Mouse (Mus musculus) small intestine, adult 2 months (tissue): Measurements from ENCODE around the gene Gpc3. TPM values are rescaled to one million over a fixed set of nuclear protein-coding genes. Genes with fewer than 3 reads are reported as not detected.

ENCODE experiments used
- H3K27ac ChIP-seq: fragments of 200-500 bp; 2 replicates; pipeline ENCODE4 v1.5.1; 2012; ENCODE audit warnings: low read depth, low read length, control low read depth, inconsistent platforms; ENCODE audit not compliant: insufficient read depth
- H3K27me3 ChIP-seq: fragments of 200-500 bp; 2 replicates; pipeline ENCODE4 v1.6.1; 2012; ENCODE audit warnings: mild to moderate bottlenecking, moderate library complexity, low read length, inconsistent platforms; ENCODE audit not compliant: control insufficient read depth, insufficient read depth
- H3K36me3 ChIP-seq: fragments of 200-500 bp; 2 replicates; pipeline ENCODE4 v1.6.1; 2012; ENCODE audit warnings: mild to moderate bottlenecking, low read length, control low read depth, inconsistent platforms; ENCODE audit not compliant: control insufficient read depth, insufficient read depth
- H3K4me1 ChIP-seq: fragments of 200-500 bp; 2 replicates; pipeline ENCODE4 v1.6.1; 2012; ENCODE audit warnings: low read length, inconsistent platforms, mixed read lengths; ENCODE audit not compliant: control insufficient read depth, insufficient read depth, insufficient read length
- H3K4me3 ChIP-seq: fragments of 200-500 bp; 2 replicates; pipeline ENCODE4 v1.5.1; 2012; ENCODE audit warnings: low read depth, mild to moderate bottlenecking, control low read depth, inconsistent platforms, low read length, moderate library complexity
- CTCF ChIP-seq: fragments of 200-500 bp; IDR thresholded peaks from 2 replicates; pipeline ENCODE4 v1.5.1; 2012; ENCODE audit warnings: low read depth, mild to moderate bottlenecking, control low read depth, inconsistent platforms, low read length, moderate library complexity, mixed read lengths; ENCODE audit not compliant: insufficient replicate concordance, insufficient read length; ENCODE audit errors: extremely low read depth
- POLR2A ChIP-seq: fragments of 200-500 bp; IDR thresholded peaks from 2 replicates; pipeline ENCODE4 v1.6.1; 2012; ENCODE audit warnings: low read depth, mild to moderate bottlenecking, control low read depth, inconsistent platforms, low read length, moderate library complexity
- WGBS: fragments of 180-500 bp; shearing (Covaris S2); methylation state at CpG from one replicate; pipeline ENCODE4 v1.1.7; 2018; 5-methylcytosine and 5-hydroxymethylcytosine counted together
- polyA plus RNA-seq: library from polyadenylated mRNA; depleted of rRNA; stranded (reverse); fragments of >200 nt; gene quantifications from 2 replicates; pipeline ENCODE4 v1.2.3, GENCODE M21; 2012

Gene Gpc3
- polyA plus RNA-seq, 1 experiment, result 1.6 TPM

GRCm38 (mm10) chrX:52532124-52532523 lies 81.6 kb downstream of the Gpc3 start:
- Histone ChIP-seq H3K36me3 (no peaks in the 10 kb centered on the region), H3K4me3 (no peak overlapping the region), H3K27ac (no peak overlapping the region), H3K4me1 (peaks cover 2% of the 10 kb centered on the region; the same call in 1 of the 2 replicates), H3K27me3 (no peaks in the 10 kb centered on the region)
- no peak for TF ChIP-seq CTCF
- no peak for TF ChIP-seq POLR2A
- WGBS, result 29% methylated on average over 2 of the region's 2 CpGs

- H3K36me3 ChIP-seq, result no peaks in the 10 kb centered on the region
- H3K4me1 ChIP-seq, result no peaks in the 10 kb centered on the region
- WGBS, result 85% methylated on average over 5 of the region's 5 CpGs
- no peaks in the 10 kb centered on the region for H3K27me3 ChIP-seq
- no peak overlapping the region for H3K4me3 ChIP-seq
- no peak overlapping the region for H3K27ac ChIP-seq
- TF ChIP-seq CTCF (no peak), POLR2A (no peak)
Observed at GRCm38 (mm10) chrX:52526086-52526485, 87.7 kb downstream of the Gpc3 start.

- TF ChIP-seq POLR2A, result no peak
- TF ChIP-seq CTCF, result no peak
- Histone ChIP-seq H3K4me1 (no peaks in the 10 kb centered on the region), H3K36me3 (no peaks in the 10 kb centered on the region), H3K27ac (no peak overlapping the region), H3K27me3 (no peaks in the 10 kb centered on the region), H3K4me3 (no peak overlapping the region)
- 54% methylated on average over 3 of the region's 3 CpGs for WGBS
Observed at GRCm38 (mm10) chrX:52525132-52525531, 88.6 kb downstream of the Gpc3 start.

GRCm38 (mm10) chrX:52514553-52514952 lies 99.2 kb downstream of the Gpc3 start:
- H3K4me3 ChIP-seq, result no peak overlapping the region
- WGBS, result 39% methylated on average over 3 of the region's 3 CpGs
- no peak for TF ChIP-seq CTCF
- no peak for TF ChIP-seq POLR2A
- no peaks in the 10 kb centered on the region for H3K4me1 ChIP-seq
- no peaks in the 10 kb centered on the region for H3K36me3 ChIP-seq
- H3K27me3 ChIP-seq, result no peaks in the 10 kb centered on the region
- no peak overlapping the region for H3K27ac ChIP-seq

GRCm38 (mm10) chrX:52511151-52511550 lies 102.6 kb downstream of the Gpc3 start:
- Histone ChIP-seq H3K36me3 (no peaks in the 10 kb centered on the region), H3K27me3 (no peaks in the 10 kb centered on the region), H3K27ac (no peak overlapping the region), H3K4me3 (no peak overlapping the region), H3K4me1 (no peaks in the 10 kb centered on the region)
- TF ChIP-seq CTCF (no peak), POLR2A (no peak)
- 84% methylated on average over 4 of the region's 4 CpGs for WGBS

GRCm38 (mm10) chrX:52503857-52504256 lies 109.9 kb downstream of the Gpc3 start:
- Histone ChIP-seq H3K27me3 (no peaks in the 10 kb centered on the region), H3K27ac (no peak overlapping the region), H3K36me3 (no peaks in the 10 kb centered on the region), H3K4me3 (no peak overlapping the region), H3K4me1 (no peaks in the 10 kb centered on the region)
- TF ChIP-seq CTCF, result no peak
- TF ChIP-seq POLR2A, result no peak
- 36% methylated on average over 3 of the region's 3 CpGs for WGBS

GRCm38 (mm10) chrX:52489461-52489860 lies 124.3 kb downstream of the Gpc3 start:
- Histone ChIP-seq H3K27me3 (no peaks in the 10 kb centered on the region), H3K4me3 (no peak overlapping the region), H3K36me3 (no peaks in the 10 kb centered on the region), H3K4me1 (no peaks in the 10 kb centered on the region), H3K27ac (no peak overlapping the region)
- WGBS, result 63% methylated on average over 4 of the region's 4 CpGs
- TF ChIP-seq POLR2A (no peak), CTCF (no peak)

- no peaks in the 10 kb centered on the region for H3K4me1 ChIP-seq
- H3K4me3 ChIP-seq, result no peak overlapping the region
- WGBS, result 60% methylated on average over 5 of the region's 5 CpGs
- no peak for TF ChIP-seq POLR2A
- TF ChIP-seq CTCF, result no peak
- H3K36me3 ChIP-seq, result no peaks in the 10 kb centered on the region
- H3K27ac ChIP-seq, result no peak overlapping the region
- H3K27me3 ChIP-seq, result no peaks in the 10 kb centered on the region
Observed at GRCm38 (mm10) chrX:52455074-52455588, 158.6 kb downstream of the Gpc3 start.
